Mouse (Mus musculus): ENCODE data around the gene Brd4. TPM values are rescaled to one million over a fixed set of nuclear protein-coding genes. Genes with fewer than 3 reads are reported as not detected.

The Brd4 gene
- total RNA-seq (2023): 100 to 1,000 TPM; 201 to 207 TPM

DNA sequence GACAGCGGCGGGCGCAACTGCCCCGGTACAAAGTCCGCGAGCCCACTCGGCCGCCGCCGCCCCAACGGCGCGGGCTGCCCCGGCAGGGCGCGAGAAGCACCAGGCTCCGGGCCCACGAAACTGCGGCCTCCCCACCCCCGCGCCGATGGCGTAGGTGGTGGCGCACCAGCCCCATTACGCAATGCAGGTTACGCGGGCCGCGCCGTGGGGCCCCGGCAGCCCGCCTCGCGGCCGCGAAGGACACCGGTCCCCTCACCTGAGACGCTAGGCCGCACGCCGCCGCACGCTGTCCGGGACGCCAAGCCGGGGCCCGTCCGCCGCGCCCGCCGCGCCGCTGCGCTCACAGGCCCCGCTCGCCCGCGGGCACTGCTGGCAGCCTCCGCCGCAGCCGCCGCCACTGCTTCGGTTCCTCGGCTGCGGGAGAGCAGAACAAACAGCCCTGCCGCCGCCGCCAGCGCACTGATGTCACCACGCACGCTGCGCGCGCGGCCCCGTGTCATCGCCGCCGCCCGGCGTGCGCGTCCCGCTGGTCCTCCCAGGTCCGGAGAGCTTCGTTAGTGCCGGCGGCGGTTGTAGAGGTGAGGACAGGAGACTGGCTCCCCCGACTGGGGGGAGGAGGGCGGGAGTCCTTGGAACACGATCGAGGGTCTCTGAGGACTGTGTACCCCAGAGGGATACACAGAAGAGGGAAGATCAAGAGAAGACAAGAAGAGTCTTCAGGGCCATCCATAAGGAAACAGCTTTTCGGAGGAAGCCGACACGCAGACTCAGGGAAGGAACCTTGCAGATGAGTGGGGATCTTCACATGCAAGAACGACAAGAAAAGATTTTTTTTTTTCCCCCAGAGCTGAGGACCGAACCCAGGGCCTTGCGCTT is at the start of gene Brd4:
TSS of gene Brd4 (minus strand) at position 461 of the 876 bp plus-strand sequence.

DNA sequence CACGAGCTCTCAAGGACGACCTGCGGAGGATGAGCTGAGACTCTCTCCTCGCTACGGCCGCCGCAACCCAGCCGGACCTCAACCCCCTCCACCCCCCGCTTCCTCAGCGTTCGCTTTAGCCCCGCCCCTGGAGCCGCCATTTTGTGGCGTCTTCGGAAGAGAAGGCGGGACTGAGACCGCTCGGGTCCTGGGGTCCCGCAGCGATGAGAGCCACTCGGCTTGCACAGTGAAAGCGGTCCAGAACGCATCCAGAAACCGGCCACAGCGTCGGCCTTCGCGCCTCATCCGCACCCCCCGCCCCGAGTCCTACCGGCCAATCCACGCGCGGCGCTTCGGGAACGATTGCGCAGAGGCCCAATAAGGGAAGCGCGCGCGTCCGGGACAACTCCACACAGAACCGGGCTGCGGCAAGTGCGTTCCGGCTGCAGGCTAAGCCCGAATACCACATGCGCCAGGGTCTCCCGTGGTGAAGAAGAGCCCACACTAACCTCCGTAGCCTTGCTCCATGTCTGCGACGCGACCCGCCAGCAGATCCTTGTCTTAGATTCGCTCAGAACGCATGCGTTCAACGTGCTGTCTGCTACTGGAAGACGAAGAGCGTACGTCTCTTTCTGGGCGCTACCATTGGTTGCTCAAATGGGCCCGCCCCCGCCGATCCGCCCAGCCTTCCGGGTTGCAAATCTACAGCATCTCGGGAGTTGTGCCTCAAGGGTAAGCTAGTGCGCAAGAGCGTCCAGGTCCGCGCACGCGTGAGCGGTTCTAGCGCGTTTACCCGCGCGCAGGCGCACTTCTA is 36.3 kb upstream of the Brd4 start, which contains the start of gene Akap8:
TSS of gene Akap8 (minus strand) at position 642 of the 793 bp plus-strand sequence.

DNA sequence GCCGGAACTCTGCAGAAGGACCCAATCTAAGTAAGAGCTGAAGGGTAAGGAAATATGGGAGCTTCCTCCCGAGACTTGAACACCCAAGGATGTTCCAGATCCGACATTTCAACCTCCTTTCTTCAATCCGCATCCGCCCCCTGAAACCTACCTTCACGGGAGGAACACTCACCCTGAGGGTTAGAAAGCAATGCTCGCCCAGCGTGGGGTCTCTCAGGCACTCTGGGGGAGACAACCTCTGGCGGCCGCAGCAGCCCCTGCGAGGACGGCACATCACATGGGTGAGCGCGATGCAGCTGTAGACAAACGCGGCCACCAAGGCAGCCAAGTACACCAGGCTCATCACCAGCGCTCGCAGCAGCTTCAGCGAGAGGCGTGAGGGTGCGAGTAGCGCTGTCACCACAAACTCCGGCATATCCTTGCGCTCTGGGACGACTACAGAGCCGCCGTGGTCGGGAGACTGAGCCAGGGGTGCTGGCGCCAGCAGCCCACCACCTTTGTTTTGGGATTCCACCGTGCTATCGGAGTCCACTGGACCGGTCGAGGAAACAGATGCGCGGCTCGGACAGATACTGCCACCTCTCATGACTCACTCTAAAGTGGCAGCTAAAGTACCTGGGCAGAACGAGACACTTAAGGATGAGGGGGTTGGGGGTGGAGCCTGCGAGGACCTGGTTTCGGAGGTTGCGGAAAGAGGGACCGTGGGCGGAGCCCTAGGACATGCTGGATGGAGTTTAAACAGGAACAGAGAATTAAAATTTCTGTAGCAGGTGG is 95.5 kb downstream of the Brd4 start, which contains the start of gene Ephx3:
TSS of gene Ephx3 (minus strand) at position 687 of the 774 bp plus-strand sequence.

DNA sequence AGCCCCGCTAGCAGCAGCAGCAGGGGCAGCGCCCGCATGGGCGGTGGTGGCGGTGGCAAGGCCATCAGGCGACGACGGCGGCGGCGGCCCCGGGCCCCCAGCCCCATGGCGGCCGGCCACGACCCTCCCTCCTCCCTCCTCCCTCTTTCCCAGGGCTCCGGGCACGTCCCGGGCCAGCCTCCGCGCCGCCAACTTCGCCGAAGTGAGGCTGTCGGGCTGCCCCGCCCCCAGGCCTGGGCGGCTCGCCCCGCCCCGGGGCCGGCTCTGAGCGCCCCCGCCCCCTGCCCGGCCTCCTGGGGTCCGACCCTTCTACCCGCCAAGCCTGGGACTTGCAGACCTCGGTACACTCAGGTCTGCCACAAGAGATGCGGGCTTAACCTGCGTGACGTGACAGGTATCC is 117.8 kb downstream of the Brd4 start, which contains the start of gene Notch3:
TSS of gene Notch3 (minus strand) at position 166 of the 400 bp plus-strand sequence.

Other genes starting within 250 kb of the Brd4 start
- 10 to 100 TPM; 39.5 to 57.1 TPM for gene Rrp1b, start 248.6 kb downstream of the Brd4 start, total RNA-seq (2023)
- under 1 TPM; 0.24 TPM for gene Hsf2bp, start 248.4 kb downstream of the Brd4 start, total RNA-seq (2023)
- under 1 TPM; 0.04 to 0.24 TPM for gene Notch3, start 117.9 kb downstream of the Brd4 start, total RNA-seq (2023)
- under 1 TPM; 0.20 to 0.24 TPM for gene Ephx3, start 95.2 kb downstream of the Brd4 start, total RNA-seq (2023)
- 10 to 100 TPM; 72.8 to 82.1 TPM for gene Akap8, start 36.5 kb upstream of the Brd4 start, total RNA-seq (2023)
- gene Akap8l, start 65.9 kb upstream of the Brd4 start, total RNA-seq (2023): 10 to 100 TPM; 55.8 to 57.7 TPM
- gene Wiz, start 104.7 kb upstream of the Brd4 start, total RNA-seq (2023): 10 to 100 TPM; 14.5 to 19.3 TPM
- 10 to 100 TPM; 37.1 to 48.3 TPM for gene Rasal3, start 118.9 kb upstream of the Brd4 start, total RNA-seq (2023)
- under 1 TPM; 0.31 to 0.57 TPM for gene Pglyrp2, start 139.4 kb upstream of the Brd4 start, total RNA-seq (2023)
- not detected for gene Cyp4f39, start 168.0 kb upstream of the Brd4 start, total RNA-seq (2023)
- under 1 TPM; 0.22 to 0.37 TPM for gene Cyp4f17, start 221.3 kb upstream of the Brd4 start, total RNA-seq (2023)